Mouse (Mus musculus) E14TG2a.4 (cell line): ENCODE data around the gene 4933417A18Rik.

Experiments used
- CTCF ChIP-seq: conservative IDR thresholded peaks from 2 replicates; pipeline ENCODE4 v1.5.1; 2014; ENCODE audit warnings: low read length
- POU5F1 ChIP-seq: IDR thresholded peaks from 2 replicates; pipeline ENCODE4 v1.6.1; 2014; ENCODE audit warnings: low read length, borderline replicate concordance

DNA sequence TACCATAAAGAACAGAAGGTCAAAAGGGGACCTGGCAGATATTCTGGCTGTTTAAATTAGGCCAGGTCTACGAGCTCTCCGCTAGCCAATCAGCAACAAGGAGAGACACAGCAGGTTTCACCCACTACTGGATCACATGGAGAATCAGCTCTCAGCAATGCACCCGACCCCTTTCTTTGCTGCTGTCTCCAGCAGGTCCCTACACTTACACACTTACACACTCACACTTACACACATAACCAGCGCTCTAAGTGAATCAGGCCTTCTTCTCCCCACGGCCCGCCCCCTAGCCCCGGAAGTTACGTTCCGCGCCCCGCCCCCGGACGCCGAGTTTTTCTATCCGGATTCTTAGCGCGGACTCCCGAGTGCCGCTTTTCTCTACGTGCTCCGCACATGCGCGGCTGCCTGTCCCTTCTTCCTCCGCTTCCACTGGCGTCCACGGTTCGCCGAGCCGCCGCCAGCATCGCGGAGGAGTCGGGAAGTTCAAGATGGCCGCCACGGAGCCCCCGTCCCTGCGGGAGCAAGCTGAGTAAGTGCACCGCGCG is 49.0 kb upstream of the 4933417A18Rik start, which contains the start of gene Prpf4b:
- no peak for TF ChIP-seq CTCF
- TF ChIP-seq POU5F1, result no peak
